Mouse (Mus musculus) small intestine, adult 2 months (tissue): ENCODE results near the gene Yif1a.

Experiments used
- CTCF ChIP-seq: fragments of 200-500 bp; IDR thresholded peaks from 2 replicates; pipeline ENCODE4 v1.5.1; 2012; ENCODE audit warnings: low read depth, mild to moderate bottlenecking, control low read depth, inconsistent platforms, low read length, moderate library complexity, mixed read lengths; ENCODE audit not compliant: insufficient replicate concordance, insufficient read length; ENCODE audit errors: extremely low read depth
- POLR2A ChIP-seq: fragments of 200-500 bp; IDR thresholded peaks from 2 replicates; pipeline ENCODE4 v1.6.1; 2012; ENCODE audit warnings: low read depth, mild to moderate bottlenecking, control low read depth, inconsistent platforms, low read length, moderate library complexity

DNA sequence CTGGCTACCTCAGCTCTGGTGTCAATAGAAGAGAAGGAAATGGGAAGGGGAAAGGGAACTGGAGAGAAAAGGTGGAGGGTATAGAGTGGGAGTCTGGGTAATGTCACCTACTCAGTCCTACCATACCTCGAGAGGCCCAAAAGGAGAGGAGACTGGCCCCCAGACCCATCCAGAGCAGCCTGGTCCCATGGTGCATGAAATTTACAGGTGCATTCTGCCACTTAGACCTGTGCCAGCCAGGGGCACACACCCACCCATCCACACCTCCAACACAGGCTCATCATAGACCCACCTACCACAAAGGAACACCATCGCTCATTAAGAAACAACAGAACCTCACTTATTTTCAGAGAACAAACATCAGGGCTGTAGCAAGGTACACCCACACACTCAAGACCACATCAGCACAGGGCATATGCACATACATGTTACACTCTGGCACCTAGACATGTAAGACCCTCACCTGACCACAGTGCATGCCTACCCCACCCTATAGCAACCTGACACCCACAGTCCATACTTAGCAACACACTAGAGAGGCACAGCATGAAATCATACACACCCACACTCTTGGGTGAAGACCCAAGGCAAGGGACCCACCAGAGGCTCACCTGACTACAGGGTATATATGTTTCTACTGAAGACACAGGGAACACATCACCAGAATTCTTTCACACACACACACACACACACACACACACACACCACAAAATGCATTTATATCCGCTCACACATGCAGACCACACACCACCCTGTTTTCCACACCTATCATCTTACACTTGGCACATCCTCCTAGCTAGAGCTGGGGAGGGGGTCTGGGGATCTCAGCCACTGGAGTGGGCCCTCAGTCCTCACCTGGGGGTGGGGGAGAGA lies 4.1 kb upstream of the Yif1a start:
- no peak for TF ChIP-seq CTCF
- TF ChIP-seq POLR2A, result no peak
